ENCODE assay signal across 9 mouse cellular contexts in the genomic region with DNA sequence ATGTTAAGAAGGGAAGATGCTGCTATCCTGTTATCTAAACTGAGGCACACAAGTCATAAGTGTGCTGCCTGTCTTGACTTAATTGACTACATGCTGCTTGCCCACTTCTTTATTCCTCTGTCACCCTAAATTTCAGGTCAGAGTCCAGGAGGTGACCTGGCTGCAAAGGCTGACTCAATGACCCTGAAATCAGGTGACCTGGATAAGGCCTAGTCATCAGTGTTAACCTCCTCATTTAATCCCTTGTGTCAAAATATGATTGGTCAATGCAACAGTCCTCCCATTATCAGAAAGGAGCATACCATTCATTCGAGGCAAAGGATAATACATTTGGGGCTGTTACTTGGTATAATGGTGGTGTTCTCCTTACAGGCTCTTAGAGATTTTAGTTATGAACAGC. TPM values are rescaled to one million over a fixed set of nuclear protein-coding genes. Genes with fewer than 3 reads are reported as not detected.
DNase-seq lines count a peak whose midpoint lies in the region; ATAC-seq and TF ChIP-seq lines count a peak whose summit lies in the region.
"Had no signal": no experiment of that assay in that cellular context is flagged by ENCODE, and none has a peak within 500 bp of the region (broad histone marks: within the 10 kb centered on the region; RNA-seq: fewer than 3 reads in every experiment).

A gene (plus strand): TSS at position 379 of the 400 bp plus-strand sequence.

- H3K27ac ChIP-seq in kidney, adult 2 months (ENCODE audit: insufficient read depth, low read depth, low read length) = no peak within 1 kb of the TSS
- H3K27ac ChIP-seq in heart, embryonic 16.5 days (ENCODE audit: low read length) = no peak within 1 kb of the TSS
- H3K27ac ChIP-seq in liver, embryonic 14.5 days = no peak within 1 kb of the TSS

- no peak for TF ChIP-seq EP300 in liver, embryonic 14.5 days (IDR thresholded peaks at IDR 0.05; ENCODE audit: low read depth)

- peaks cover 9% of the 10 kb centered on the region for H3K4me1 ChIP-seq in kidney, adult 2 months (ENCODE audit: control insufficient read depth, insufficient read depth, low read length)
- peaks cover 8% of the 10 kb centered on the region for H3K4me1 ChIP-seq in heart, embryonic 16.5 days (ENCODE audit: control insufficient read depth, insufficient read depth, low read length)
- H3K4me1 ChIP-seq in liver, embryonic 14.5 days (replicated peaks; ENCODE audit: control insufficient read depth in 2 of 2, insufficient read depth in 2 of 2, low read length in 1 of 2) = peaks cover 2 to 16% of the 10 kb centered on the region in 2 experiments; a peak in 3 of 4 replicates

- WGBS in kidney, adult 2 months = 83% methylated on average over 1 of the region's 1 CpGs
- 58% methylated on average over 1 of the region's 1 CpGs for WGBS in heart, embryonic 16.5 days
- 23% methylated on average over 1 of the region's 1 CpGs for WGBS in liver, embryonic 14.5 days (ENCODE audit: insufficient replicate concordance)

- no peak within 1 kb of the TSS for H3K9ac ChIP-seq in heart, embryonic 16.5 days (ENCODE audit: low read length)
- no peak within 1 kb of the TSS for H3K9ac ChIP-seq in liver, embryonic 14.5 days (replicated peaks)

- no peak for TF ChIP-seq CTCF in kidney, adult 2 months (conservative IDR thresholded peaks at IDR 0.05; ENCODE audit: insufficient read depth, insufficient read length, low read depth, low read length)
- TF ChIP-seq CTCF in liver, embryonic 14.5 days (IDR thresholded peaks at IDR 0.05; ENCODE audit: low read depth) = no peak

- H3K36me3 ChIP-seq in kidney, adult 2 months (ENCODE audit: control insufficient read depth, insufficient read depth, low read length) = no peaks in the 10 kb centered on the region
- H3K36me3 ChIP-seq in heart, embryonic 16.5 days (ENCODE audit: control insufficient read depth, insufficient read depth) = peaks cover 2% of the 10 kb centered on the region; the same call in 1 of the 2 replicates
- no peaks in the 10 kb centered on the region; the same call in 1 of the 2 replicates for H3K36me3 ChIP-seq in liver, embryonic 14.5 days (replicated peaks; ENCODE audit: control insufficient read depth, insufficient read depth, low read depth)

- H3K4me2 ChIP-seq in heart, embryonic 16.5 days (ENCODE audit: low read depth, low read length) = no peak within 1 kb of the TSS
- H3K4me2 ChIP-seq in liver, embryonic 14.5 days (ENCODE audit: low read depth) = peak within 1 kb of the TSS; percentile 85; the same call in 1 of the 2 replicates

- H3K9me3 ChIP-seq in heart, embryonic 16.5 days (replicated peaks; ENCODE audit: control insufficient read depth, low read length) = no peaks in the 10 kb centered on the region
- H3K9me3 ChIP-seq in liver, embryonic 14.5 days (ENCODE audit: control insufficient read depth, low read length) = no peaks in the 10 kb centered on the region

- DNase-seq in kidney, adult 2 months = no peak
- DNase-seq in kidney, postnatal 4 days = no peak
- DNase-seq in adrenal gland, postnatal 25 days = no peak
- no peak for DNase-seq in liver, embryonic 14.5 days (ENCODE audit: low read depth in 3 of 3, low spot score in 3 of 3)
- no peak for DNase-seq in Muller cell, postnatal 12 days (ENCODE audit: inconsistent ontology term)
- DNase-seq in cerebellum, postnatal 10 days = no peak
- DNase-seq in yolk sac, embryonic 10.5 days (ENCODE audit: low spot score) = no peak

- no peak for ATAC-seq in heart, embryonic 16.5 days (replicated peaks; ENCODE audit: extremely low read depth, insufficient read depth, low FRiP score)
- no peak for ATAC-seq in liver, embryonic 14.5 days (ENCODE audit: insufficient read depth)
- ATAC-seq: hindbrain, embryonic 16.5 days had no signal

- no peak for TF ChIP-seq POLR2A in kidney, adult 2 months (IDR thresholded peaks at IDR 0.05; ENCODE audit: low read depth, low read length)

- H3K27me3 ChIP-seq in kidney, adult 2 months (replicated peaks; ENCODE audit: control insufficient read depth, insufficient read depth, low read length) = no peaks in the 10 kb centered on the region
- no peaks in the 10 kb centered on the region for H3K27me3 ChIP-seq in heart, embryonic 16.5 days (ENCODE audit: control insufficient read depth, insufficient read depth, low read length)
- no peaks in the 10 kb centered on the region for H3K27me3 ChIP-seq in liver, embryonic 14.5 days (ENCODE audit: control insufficient read depth, insufficient read depth, low read length)

- no peak within 1 kb of the TSS for H3K4me3 ChIP-seq in kidney, adult 2 months (ENCODE audit: insufficient read depth, low read depth, low read length)
- no peak within 1 kb of the TSS for H3K4me3 ChIP-seq in heart, embryonic 16.5 days (ENCODE audit: low read length)
- H3K4me3 ChIP-seq in liver, embryonic 14.5 days (ENCODE audit: insufficient read depth in 1 of 2, low read depth in 2 of 2, low read length in 2 of 2) = no peak within 1 kb of the TSS

RNA-seq across cellular contexts. Expression of the gene that starts here (rescaled TPM):
- polyA plus RNA-seq in kidney, adult 2 months (2012; rRNA removed) = 12.5 and 16.1 TPM in 2 replicates
- total RNA-seq in adrenal gland, postnatal 25 days (2021) = 15.8 and 24.3 TPM in 2 replicates
- 14.5 and 15.0 TPM in 2 replicates for polyA plus RNA-seq in heart, embryonic 16.5 days (2015; fragmentation: Nextera tagmentation; extraction: Ambion mirVana)
- polyA plus RNA-seq in liver, embryonic 14.5 days (2012; rRNA removed) = 6.0 and 7.8 TPM in 2 replicates
- 10.7 and 11.6 TPM in 2 replicates for polyA plus RNA-seq in liver, embryonic 14.5 days (2014; fragmentation: Nextera tagmentation; extraction: Ambion mirVana)
